Mouse (Mus musculus) myocyte (in vitro differentiated cells): ENCODE data around the gene Map1lc3a.

Experiments
- CEBPB ChIP-seq: IDR thresholded peaks from 2 replicates; pipeline ENCODE4 v1.6.1; 2011; ENCODE audit warnings: mild to moderate bottlenecking, moderate library complexity; ENCODE audit not compliant: poor library complexity, insufficient read depth, severe bottlenecking
- E2F4 ChIP-seq: IDR thresholded peaks from one replicate; pipeline ENCODE4 v1.6.1; 2011; ENCODE audit warnings: mild to moderate bottlenecking, control low read depth, moderate library complexity; ENCODE audit not compliant: insufficient read depth
- MAX ChIP-seq: IDR thresholded peaks from one replicate; pipeline ENCODE4 v1.6.1; 2011; ENCODE audit warnings: low read depth, mild to moderate bottlenecking, control low read depth
- MYOD1 ChIP-seq, 3 experiments: IDR thresholded peaks; one replicate each; pipeline ENCODE4 v1.6.1; 2011; ENCODE audit warnings: control low read depth in 2 of 3, low read depth in 2 of 3, mild to moderate bottlenecking in 2 of 3, moderate library complexity in 1 of 3; ENCODE audit not compliant: insufficient read length in 2 of 3, control insufficient read depth in 1 of 3
- MYOG ChIP-seq, 3 experiments: IDR thresholded peaks; one replicate each; pipeline ENCODE4 v1.6.1; 2011; ENCODE audit warnings: control low read depth in 2 of 3, low read depth in 2 of 3, mild to moderate bottlenecking in 2 of 3; ENCODE audit not compliant: insufficient read length in 2 of 3, control insufficient read depth in 1 of 3, insufficient read depth in 1 of 3
- POLR2A ChIP-seq: IDR thresholded peaks from one replicate; pipeline ENCODE4 v1.6.1; 2011; ENCODE audit warnings: low read depth, mild to moderate bottlenecking, control low read depth, moderate library complexity; ENCODE audit not compliant: insufficient read length
- POLR2AphosphoS2 ChIP-seq: IDR thresholded peaks from one replicate; pipeline ENCODE4 v1.6.1; 2011; ENCODE audit warnings: low read depth, control low read depth; ENCODE audit not compliant: insufficient read length
- REST ChIP-seq: IDR thresholded peaks from one replicate; pipeline ENCODE4 v1.6.1; 2011; ENCODE audit warnings: mild to moderate bottlenecking, control low read depth, moderate library complexity; ENCODE audit not compliant: insufficient read depth, insufficient read length
- TCF12 ChIP-seq: IDR thresholded peaks from one replicate; pipeline ENCODE4 v1.6.1; 2011; ENCODE audit warnings: mild to moderate bottlenecking, control low read depth; ENCODE audit not compliant: poor library complexity, insufficient read depth, severe bottlenecking
- TCF3 ChIP-seq: IDR thresholded peaks from one replicate; pipeline ENCODE4 v1.6.1; 2011; ENCODE audit warnings: low read depth, control low read depth; ENCODE audit not compliant: insufficient read length
- USF1 ChIP-seq: IDR thresholded peaks from one replicate; pipeline ENCODE4 v1.6.1; 2011; ENCODE audit warnings: low read depth, mild to moderate bottlenecking, control low read depth, moderate library complexity

- no peak for TF ChIP-seq POLR2AphosphoS2
- no peak for TF ChIP-seq POLR2A
- no peak for TF ChIP-seq USF1
- no peak for TF ChIP-seq MAX
- no peak for TF ChIP-seq E2F4
- no peak for TF ChIP-seq TCF12
- TF ChIP-seq MYOD1 (IDR thresholded peaks at IDR 0.05; ENCODE audit: control insufficient read depth in 1 of 3, insufficient read length in 2 of 3, low read depth in 2 of 3), result no peak
- TF ChIP-seq TCF3, result no peak
- TF ChIP-seq REST, result no peak
- TF ChIP-seq MYOG (IDR thresholded peaks at IDR 0.05; ENCODE audit: control insufficient read depth in 1 of 3, insufficient read depth in 1 of 3, insufficient read length in 2 of 3, low read depth in 2 of 3), result no peak
- TF ChIP-seq CEBPB, result no peak
Observed at GRCm38 (mm10) chr2:155287456-155288250, 11.6 kb downstream of the Map1lc3a start.
